Mouse (Mus musculus) retina, postnatal 1 day (tissue): ENCODE data around the gene Banp.

Experiments
- DNase-seq: peaks from one replicate; pipeline ENCODE4 v3.0.0-alpha.2; 2012

The Banp gene

GRCm38 (mm10) chr8:122022274-122022673 lies 72.7 kb downstream of the Banp start:
- no peak for DNase-seq

GRCm38 (mm10) chr8:122022705-122023104 lies 73.2 kb downstream of the Banp start:
- no peak for DNase-seq

- no peak for DNase-seq
These were observed 76.0 kb downstream of the Banp start for GRCm38 (mm10) chr8:122025546-122025945.

GRCm38 (mm10) chr8:122028116-122028515 lies 78.6 kb downstream of the Banp start:
- no peak for DNase-seq

- DNase-seq: peak; percentile 80
These were observed 81.4 kb downstream of the Banp start for GRCm38 (mm10) chr8:122030965-122031364.

- DNase-seq: no peak
These were observed 83.2 kb downstream of the Banp start for GRCm38 (mm10) chr8:122032741-122033140.

GRCm38 (mm10) chr8:122035543-122035942 lies 86.0 kb downstream of the Banp start:
- no peak for DNase-seq

- no peak for DNase-seq
These were observed 86.8 kb downstream of the Banp start for GRCm38 (mm10) chr8:122036325-122036724.

- no peak for DNase-seq
These were observed 87.7 kb downstream of the Banp start for GRCm38 (mm10) chr8:122037279-122037678.

GRCm38 (mm10) chr8:122038076-122038475 lies 88.5 kb downstream of the Banp start:
- no peak for DNase-seq

GRCm38 (mm10) chr8:122039452-122039851 lies 89.9 kb downstream of the Banp start:
- DNase-seq: no peak

- no peak for DNase-seq
These were observed 97.8 kb downstream of the Banp start for GRCm38 (mm10) chr8:122047206-122047870.

GRCm38 (mm10) chr8:122049266-122049665 lies 99.7 kb downstream of the Banp start:
- DNase-seq: no peak

GRCm38 (mm10) chr8:122049923-122050322 lies 100.4 kb downstream of the Banp start:
- DNase-seq: peak; percentile 33

- DNase-seq: no peak
These were observed 101.1 kb downstream of the Banp start for GRCm38 (mm10) chr8:122050620-122051019.

- DNase-seq: no peak
These were observed 105.8 kb downstream of the Banp start for GRCm38 (mm10) chr8:122055321-122055720.

GRCm38 (mm10) chr8:122056113-122056512 lies 106.6 kb downstream of the Banp start:
- DNase-seq: no peak

- DNase-seq: peak; percentile 22
These were observed 107.3 kb downstream of the Banp start for GRCm38 (mm10) chr8:122056882-122057281.

GRCm38 (mm10) chr8:122058510-122058909 lies 109.0 kb downstream of the Banp start:
- DNase-seq: no peak

GRCm38 (mm10) chr8:122058951-122059350 lies 109.4 kb downstream of the Banp start:
- no peak for DNase-seq

GRCm38 (mm10) chr8:122062508-122063223 lies 113.1 kb downstream of the Banp start:
- DNase-seq: no peak

GRCm38 (mm10) chr8:122064353-122064752 lies 114.8 kb downstream of the Banp start:
- DNase-seq: no peak

- DNase-seq: no peak
These were observed 118.4 kb downstream of the Banp start for GRCm38 (mm10) chr8:122067783-122068505.

GRCm38 (mm10) chr8:122068609-122069008 lies 119.1 kb downstream of the Banp start:
- DNase-seq: no peak
